Mouse (Mus musculus) regulatory T cell (primary cell): ENCODE results near the gene Atg14.
"Not testable (repeated sequence)": the region's sequence is repeated elsewhere in the genome, so short reads cannot be mapped to it uniquely, and the experiment has no call there.

Source experiments
- in situ Hi-C: fragments of 300-600 bp; cut with MboI, MseI; formaldehyde crosslinking; loops from one replicate; pipeline ENCODE4 v1.15.1; 2025; ENCODE audit warnings: high pct_unique_total_duplicates

The Atg14 gene

GRCm38 (mm10) chr14:47570549-47570948 is at the start of gene Atg14:
Gene Atg14 (minus strand): TSS chr14:47570649.
- in situ Hi-C loops, result not testable (repeated sequence)

GRCm38 (mm10) chr14:47618891-47619290 is 48.4 kb upstream of the Atg14 start:
- in situ Hi-C loops, result no loop called here

- in situ Hi-C loops, result no loop called here
These were observed 42.8 kb upstream of the Atg14 start for GRCm38 (mm10) chr14:47613254-47613653.

- in situ Hi-C loops, result no loop called here
These were observed 27.5 kb upstream of the Atg14 start for GRCm38 (mm10) chr14:47597942-47598388.

- in situ Hi-C loops, result no loop called here
These were observed 24.1 kb upstream of the Atg14 start for GRCm38 (mm10) chr14:47594426-47595103.

GRCm38 (mm10) chr14:47590391-47590975 is 20.0 kb upstream of the Atg14 start:
- in situ Hi-C loops, result no loop called here

- in situ Hi-C loops, result loop anchor here (10.0 kb wide), 1 partner anchor 785 kb away; no protein-coding TSS in a partner anchor
These were observed 19.0 kb upstream of the Atg14 start for GRCm38 (mm10) chr14:47589444-47589843.

GRCm38 (mm10) chr14:47584346-47584745 is 13.9 kb upstream of the Atg14 start:
- in situ Hi-C loops, result loop anchor here (10.0 kb wide), 1 partner anchor 790 kb away; no protein-coding TSS in a partner anchor

- in situ Hi-C loops, result loop anchor here (10.0 kb wide), 1 partner anchor 793 kb away; no protein-coding TSS in a partner anchor
These were observed 11.2 kb upstream of the Atg14 start for GRCm38 (mm10) chr14:47581681-47582080.

GRCm38 (mm10) chr14:47581280-47581679 is 10.8 kb upstream of the Atg14 start:
- in situ Hi-C loops, result loop anchor here (10.0 kb wide), 1 partner anchor 794 kb away; no protein-coding TSS in a partner anchor

GRCm38 (mm10) chr14:47578086-47578485 is 7.6 kb upstream of the Atg14 start:
- in situ Hi-C loops, result no loop called here

- in situ Hi-C loops, result no loop called here
These were observed 6.2 kb upstream of the Atg14 start for GRCm38 (mm10) chr14:47576687-47577086.

GRCm38 (mm10) chr14:47574721-47575120 is 4.3 kb upstream of the Atg14 start:
- in situ Hi-C loops, result no loop called here

GRCm38 (mm10) chr14:47572707-47573106 is 2.3 kb upstream of the Atg14 start:
- in situ Hi-C loops, result no loop called here

- in situ Hi-C loops, result no loop called here
These were observed 2.3 kb downstream of the Atg14 start for GRCm38 (mm10) chr14:47567962-47568652.

GRCm38 (mm10) chr14:47563106-47563505 is 7.3 kb downstream of the Atg14 start:
- in situ Hi-C loops, result no loop called here

- in situ Hi-C loops, result no loop called here
These were observed 7.9 kb downstream of the Atg14 start for GRCm38 (mm10) chr14:47562530-47562929.

GRCm38 (mm10) chr14:47560714-47561113 is 9.7 kb downstream of the Atg14 start:
- in situ Hi-C loops, result no loop called here

GRCm38 (mm10) chr14:47555225-47555624 is 15.2 kb downstream of the Atg14 start:
- in situ Hi-C loops, result no loop called here

- in situ Hi-C loops, result no loop called here
These were observed 16.2 kb downstream of the Atg14 start for GRCm38 (mm10) chr14:47554236-47554635.

GRCm38 (mm10) chr14:47553380-47553779 is 17.1 kb downstream of the Atg14 start:
- in situ Hi-C loops, result no loop called here

- in situ Hi-C loops, result no loop called here
These were observed 18.8 kb downstream of the Atg14 start for GRCm38 (mm10) chr14:47551668-47552067.
